Mouse (Mus musculus) liver, postnatal 0 days (tissue): ENCODE results near the gene Prf1.
A peak's percentile ranks its signal among the peaks of the same experiment; 100 is the strongest.

ENCODE experiments used
- CTCF ChIP-seq: sonication (generic); IDR thresholded peaks from 2 replicates; pipeline ENCODE4 v1.5.1; 2016; ENCODE audit warnings: antibody characterized with exemption, low read depth
- EP300 ChIP-seq: IDR thresholded peaks from 2 replicates; pipeline ENCODE4 v1.6.1; 2016; ENCODE audit warnings: antibody characterized with exemption, low read depth, mild to moderate bottlenecking

DNA sequence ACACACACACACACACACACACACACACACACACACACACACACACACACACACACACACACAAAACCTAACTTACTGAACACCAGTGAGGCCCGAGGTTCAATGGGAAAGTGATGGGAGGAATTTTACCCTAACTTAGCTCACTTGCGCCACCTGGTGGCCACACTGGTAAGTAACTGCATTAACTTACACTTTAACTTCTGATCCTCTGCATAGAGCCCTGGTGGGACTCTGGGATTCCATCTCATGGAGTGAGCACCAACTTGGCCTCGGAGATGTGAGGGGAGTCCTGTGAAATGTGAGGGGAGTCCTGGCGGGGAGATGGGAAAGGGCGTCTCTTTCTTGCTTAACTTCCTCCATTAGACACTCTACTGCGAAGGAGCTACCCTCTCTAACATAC, 38.5 kb downstream of the Prf1 start:
- TF ChIP-seq CTCF (peak; percentile 93), EP300 (no peak)
